Mouse (Mus musculus) G1E (cell line): ENCODE results near the gene Gpx3.

Experiments
- CTCF ChIP-seq: IDR thresholded peaks from 2 replicates; pipeline ENCODE4 v1.5.1; 2012; ENCODE audit warnings: low read depth, low read length, inconsistent platforms, mixed read lengths
- GATA1 ChIP-seq: IDR thresholded peaks from 2 replicates; pipeline ENCODE4 v1.6.1; 2012; ENCODE audit warnings: borderline replicate concordance, low read length, inconsistent platforms, mixed read lengths
- GATA2 ChIP-seq: IDR thresholded peaks from 2 replicates; pipeline ENCODE4 v1.6.1; 2012; ENCODE audit warnings: low read depth, low read length, inconsistent platforms, borderline replicate concordance
- POLR2AphosphoS5 ChIP-seq: IDR thresholded peaks from 2 replicates; pipeline ENCODE4 v1.6.1; 2012; ENCODE audit warnings: low read depth, low read length, inconsistent platforms; ENCODE audit not compliant: insufficient replicate concordance
- TAL1 ChIP-seq: conservative IDR thresholded peaks from 2 replicates; pipeline ENCODE4 v1.6.1; 2012; ENCODE audit warnings: low read depth, low read length, inconsistent platforms, mixed read lengths

DNA sequence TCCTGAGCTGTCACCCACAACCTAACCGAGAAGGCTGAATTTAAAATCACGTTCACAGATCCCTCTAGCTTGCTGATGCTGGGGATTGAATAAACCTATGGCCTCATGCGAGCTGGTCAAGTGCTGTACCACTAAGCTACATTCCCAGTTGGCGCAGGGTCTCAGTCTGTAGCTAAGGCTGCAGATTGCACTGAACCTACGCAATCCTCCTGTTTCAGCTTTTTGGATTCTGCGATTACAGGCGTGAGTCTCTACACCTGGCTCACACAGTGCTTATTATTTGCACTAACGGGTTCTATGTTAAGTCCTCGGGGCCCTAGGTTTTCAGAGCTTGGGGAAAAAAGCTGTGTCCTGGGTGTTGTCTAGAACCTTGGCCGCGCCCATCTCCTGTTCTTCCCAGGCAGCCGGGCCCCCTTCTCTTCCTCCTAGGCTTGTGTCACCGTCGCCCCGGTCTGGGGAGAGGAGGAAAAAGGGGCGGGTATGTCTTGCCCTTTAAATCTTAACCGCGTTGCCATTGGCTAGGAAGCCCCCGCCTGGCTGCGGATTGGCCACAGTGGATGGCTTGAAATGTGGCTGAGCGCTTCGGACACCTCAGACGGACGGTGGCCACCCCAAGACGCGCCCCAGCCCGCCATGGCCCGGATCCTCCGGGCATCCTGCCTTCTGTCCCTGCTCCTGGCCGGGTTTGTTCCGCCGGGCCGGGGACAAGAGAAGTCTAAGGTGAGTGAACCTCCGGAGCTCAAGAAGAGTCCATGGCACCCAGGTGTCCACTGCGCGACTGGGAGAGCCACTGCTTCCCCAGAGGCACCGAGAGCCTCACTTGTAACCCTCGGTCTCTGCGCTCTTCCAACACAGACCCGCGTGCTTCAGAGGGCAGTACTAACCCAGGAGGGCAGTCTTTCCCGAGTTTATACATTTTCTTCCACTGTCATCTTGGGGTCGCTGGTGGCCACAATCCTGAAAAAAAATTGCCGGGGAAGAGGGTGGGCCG, at the start of gene Gpx3:
- no peak for TF ChIP-seq CTCF
- TF ChIP-seq TAL1, result no peak
- TF ChIP-seq GATA1, result no peak
- TF ChIP-seq GATA2, result no peak
- TF ChIP-seq POLR2AphosphoS5, result no peak
